Mouse (Mus musculus) liver, embryonic 13.5 days (tissue): ENCODE results near the gene Slc26a9. TPM values are rescaled to one million over a fixed set of nuclear protein-coding genes. Genes with fewer than 3 reads are reported as not detected.
"Not testable (repeated sequence)": the region's sequence is repeated elsewhere in the genome, so short reads cannot be mapped to it uniquely, and the experiment has no call there.

ENCODE experiments used
- ATAC-seq: fragments of 200-750 bp; cut with Nextera tagmentation; 2 replicates; pipeline ENCODE4 v1.8.0; 2017; ENCODE audit warnings: low read depth, mild to moderate bottlenecking, moderate number of reproducible peaks, moderate library complexity
- DNase-seq: peaks from one replicate; pipeline ENCODE4 v3.0.0; 2022
- H3K27ac ChIP-seq: fragments of 300-500 bp; sonication (generic); 2 replicates; pipeline ENCODE4 v1.5.1; 2015; ENCODE audit warnings: moderate library complexity, mild to moderate bottlenecking, inconsistent platforms
- H3K27me3 ChIP-seq: fragments of 300-500 bp; sonication (generic); 2 replicates; pipeline ENCODE4 v1.6.1; 2015; ENCODE audit warnings: mild to moderate bottlenecking, inconsistent platforms
- H3K36me3 ChIP-seq: fragments of 300-500 bp; sonication (generic); 2 replicates; pipeline ENCODE4 v1.6.1; 2015; ENCODE audit warnings: mild to moderate bottlenecking, inconsistent platforms
- H3K4me1 ChIP-seq: fragments of 300-500 bp; sonication (generic); replicated peaks from 2 replicates; pipeline ENCODE4 v1.6.1; 2015; ENCODE audit warnings: inconsistent platforms
- H3K4me2 ChIP-seq: fragments of 300-500 bp; sonication (generic); 2 replicates; pipeline ENCODE4 v1.6.1; 2015; ENCODE audit warnings: inconsistent platforms, mild to moderate bottlenecking, moderate library complexity
- H3K4me3 ChIP-seq: fragments of 300-500 bp; sonication (generic); replicated peaks from 2 replicates; pipeline ENCODE4 v1.5.1; 2015; ENCODE audit warnings: mild to moderate bottlenecking, inconsistent platforms
- H3K9ac ChIP-seq: fragments of 300-500 bp; sonication (generic); 2 replicates; pipeline ENCODE4 v1.6.1; 2015; ENCODE audit warnings: mild to moderate bottlenecking, inconsistent platforms
- H3K9me3 ChIP-seq: fragments of 300-500 bp; sonication (generic); replicated peaks from 2 replicates; pipeline ENCODE4 v1.6.1; 2016; ENCODE audit warnings: inconsistent platforms
- WGBS: fragments of 180-500 bp; shearing (Covaris S2); methylation state at CpG from one replicate; pipeline ENCODE4 v1.1.7; 2015; ENCODE audit not compliant: insufficient replicate concordance; 5-methylcytosine and 5-hydroxymethylcytosine counted together
- polyA plus RNA-seq: library from polyadenylated mRNA; unstranded; fragments of >200 nt; fragmentation: Nextera tagmentation; extraction: Ambion mirVana; gene quantifications from 2 replicates; pipeline ENCODE4 v1.2.1, GENCODE M21; 2015

Gene Slc26a9
- polyA plus RNA-seq, 1 experiment from 2014 or later = not detected

- Histone ChIP-seq H3K4me3 (no peak overlapping the region), H3K27ac (no peak overlapping the region), H3K36me3 (no peaks in the 10 kb centered on the region), H3K27me3 (no peaks in the 10 kb centered on the region), H3K4me1 (no peaks in the 10 kb centered on the region), H3K9me3 (no peaks in the 10 kb centered on the region), H3K4me2 (no peak overlapping the region), H3K9ac (no peak overlapping the region)
- 68% methylated on average over 4 of the region's 4 CpGs for WGBS
- ATAC-seq (no peak), DNase-seq (no peak)
These were observed 69.9 kb downstream of the Slc26a9 start for GRCm38 (mm10) chr1:131813731-131814130.

- no peak overlapping the region for H3K27ac ChIP-seq
- ATAC-seq (no peak), DNase-seq (no peak)
- H3K36me3 ChIP-seq = no peaks in the 10 kb centered on the region
- no peak overlapping the region for H3K9ac ChIP-seq
- H3K4me2 ChIP-seq = no peak overlapping the region
- H3K4me1 ChIP-seq = no peaks in the 10 kb centered on the region
- no peaks in the 10 kb centered on the region for H3K27me3 ChIP-seq
- H3K4me3 ChIP-seq = no peak overlapping the region
- H3K9me3 ChIP-seq = no peaks in the 10 kb centered on the region
- WGBS = 55% methylated on average over 3 of the region's 3 CpGs
These were observed 70.4 kb downstream of the Slc26a9 start for GRCm38 (mm10) chr1:131814191-131814590.

- H3K9me3 ChIP-seq = no peaks in the 10 kb centered on the region
- H3K9ac ChIP-seq = no peak overlapping the region
- DNase-seq = no peak
- 58% methylated on average over 6 of the region's 6 CpGs for WGBS
- no peaks in the 10 kb centered on the region for H3K36me3 ChIP-seq
- no peak for ATAC-seq
- H3K27ac ChIP-seq = no peak overlapping the region
- H3K4me1 ChIP-seq = no peaks in the 10 kb centered on the region
- H3K4me3 ChIP-seq = no peak overlapping the region
- no peak overlapping the region for H3K4me2 ChIP-seq
- H3K27me3 ChIP-seq = no peaks in the 10 kb centered on the region
These were observed 73.1 kb downstream of the Slc26a9 start for GRCm38 (mm10) chr1:131816886-131817285.

GRCm38 (mm10) chr1:131820353-131820752 is 76.5 kb downstream of the Slc26a9 start:
- H3K4me3 ChIP-seq, H3K9ac ChIP-seq, H3K27ac ChIP-seq, DNase-seq, H3K27me3 ChIP-seq, H3K36me3 ChIP-seq, ATAC-seq, H3K4me1 ChIP-seq, H3K9me3 ChIP-seq, H3K4me2 ChIP-seq: not testable (repeated sequence)
- 74% methylated on average over 9 of the region's 9 CpGs for WGBS

- DNase-seq (no peak), ATAC-seq (no peak)
- H3K9me3 ChIP-seq = no peaks in the 10 kb centered on the region
- no peak overlapping the region for H3K27ac ChIP-seq
- no peaks in the 10 kb centered on the region for H3K4me1 ChIP-seq
- H3K9ac ChIP-seq = no peak overlapping the region
- no peak overlapping the region for H3K4me2 ChIP-seq
- H3K4me3 ChIP-seq = no peak overlapping the region
- WGBS = 76% methylated on average over 10 of the region's 10 CpGs
- no peaks in the 10 kb centered on the region for H3K27me3 ChIP-seq
- no peaks in the 10 kb centered on the region for H3K36me3 ChIP-seq
These were observed 77.1 kb downstream of the Slc26a9 start for GRCm38 (mm10) chr1:131820887-131821328.

Other genes with a start within 250 kb of the Slc26a9 start
- gene Srgap2, start 216.7 kb upstream of the Slc26a9 start, polyA plus RNA-seq = 3.7 and 4.6 TPM in 2 replicates
- 2.9 and 3.1 TPM in 2 replicates for gene Fam72a, start 216.1 kb upstream of the Slc26a9 start, polyA plus RNA-seq
- gene Avpr1b, start 144.8 kb upstream of the Slc26a9 start, polyA plus RNA-seq = not detected in 2 replicates
- gene Ctse, start 105.7 kb upstream of the Slc26a9 start, polyA plus RNA-seq = 13.0 and 15.2 TPM in 2 replicates
- gene Rab7b, start 55.3 kb upstream of the Slc26a9 start, polyA plus RNA-seq = 0.93 and 1.0 TPM in 2 replicates
- 3.2 and 4.4 TPM in 2 replicates for gene Pm20d1, start 53.4 kb downstream of the Slc26a9 start, polyA plus RNA-seq
- 1.1 and 1.3 TPM in 2 replicates for gene Slc41a1, start 83.5 kb downstream of the Slc26a9 start, polyA plus RNA-seq
- gene Rab29, start 123.2 kb downstream of the Slc26a9 start, polyA plus RNA-seq = 11.2 and 12.6 TPM in 2 replicates
- gene Nucks1, start 166.5 kb downstream of the Slc26a9 start, polyA plus RNA-seq = 42.5 and 52.7 TPM in 2 replicates
- 2.6 and 2.7 TPM in 2 replicates for gene Slc45a3, start 218.9 kb downstream of the Slc26a9 start, polyA plus RNA-seq